In the genomic region with DNA sequence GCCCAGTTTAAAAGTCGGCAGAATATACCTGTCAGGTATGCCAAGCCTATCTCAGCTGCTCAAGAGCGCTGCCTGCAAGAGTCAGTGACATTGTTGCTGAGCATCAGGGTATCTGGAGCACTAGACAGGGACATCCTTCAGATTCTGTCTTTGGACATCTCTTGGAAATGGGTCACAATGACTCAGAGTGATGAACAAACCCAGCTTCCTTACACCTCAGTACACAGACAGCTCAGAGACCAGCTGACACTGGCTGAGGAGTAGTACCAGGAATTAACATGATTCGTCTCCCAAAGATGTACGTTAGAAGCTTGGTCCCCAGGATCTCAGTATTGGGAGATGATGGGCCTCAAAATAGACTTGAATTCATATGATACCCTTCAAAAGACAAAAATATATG, we compare ENCODE assay signal across 10 mouse cellular contexts.
"Had no signal": no experiment of that assay in that cellular context is flagged by ENCODE, and none has a peak within 500 bp of the region (broad histone marks: within the 10 kb centered on the region; RNA-seq: fewer than 3 reads in every experiment).

No protein-coding gene starts in this region.

- ATAC-seq: liver, postnatal 0 days had no signal

- DNase-seq: kidney, postnatal 36 days; layer of hippocampus, adult 9-11 months; layer of hippocampus, postnatal 36 days; liver, embryonic 13.5 days; liver, postnatal 0 days; lung, postnatal 14 days; right cerebral cortex, adult 18-20 months; right cerebral cortex, postnatal 25 days; thymus, adult 2 months; thymus, postnatal 25 days had no signal
